Mouse (Mus musculus): ENCODE results near the gene Doxl2. TPM values are rescaled to one million over a fixed set of nuclear protein-coding genes. Genes with fewer than 3 reads are reported as not detected.
"Not testable (repeated sequence)": the region's sequence is repeated elsewhere in the genome, so short reads cannot be mapped to it uniquely, and the experiment has no call there.

The Doxl2 gene
- total and polyA plus RNA-seq, 2 experiments from 2014 or later, result not detected

DNA sequence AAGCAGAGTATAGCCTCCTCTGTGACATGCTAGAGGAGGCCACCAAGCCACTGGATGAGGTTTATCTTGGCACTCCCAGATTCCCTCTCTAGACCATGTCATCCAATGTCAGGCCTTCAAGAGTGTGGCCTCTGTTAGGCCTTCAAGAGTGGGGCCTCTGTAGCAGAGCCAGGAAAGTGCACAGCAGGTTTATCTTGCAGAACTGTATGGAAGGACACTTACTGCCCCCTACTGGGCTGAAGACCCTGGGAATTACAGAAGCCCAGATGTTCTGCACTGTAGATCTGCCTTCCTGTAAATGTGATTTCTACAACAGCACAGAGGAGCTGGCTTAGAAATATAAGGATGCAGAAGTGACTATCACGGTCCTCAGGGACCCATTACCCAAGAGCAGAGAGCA, 19.8 kb upstream of the Doxl2 start:
- DNase-seq (ENCODE audit: low spot score) (peak; percentile 65), ATAC-seq (no peak)
- no peak overlapping the region for H3K4me2 ChIP-seq (ENCODE audit: low read depth, low read length)
- no peak overlapping the region for H3K27ac ChIP-seq
- no peaks in the 10 kb centered on the region for H3K36me3 ChIP-seq (ENCODE audit: insufficient read depth, low read length)
- H3K27me3 ChIP-seq (ENCODE audit: insufficient read depth, low read length), result no peaks in the 10 kb centered on the region
- WGBS, result 67% methylated on average over 1 of the region's 1 CpGs
- H3K9me3 ChIP-seq (ENCODE audit: low read length), result no peaks in the 10 kb centered on the region
- no peak overlapping the region for H3K9ac ChIP-seq (replicated peaks; ENCODE audit: low read length)
- H3K4me1 ChIP-seq (ENCODE audit: insufficient read depth, low read length), result no peaks in the 10 kb centered on the region
- H3K4me3 ChIP-seq (ENCODE audit: low read length), result no peak overlapping the region
- TF ChIP-seq CTCF (IDR thresholded peaks at IDR 0.05; ENCODE audit: low read depth), result peak; percentile 65

DNA sequence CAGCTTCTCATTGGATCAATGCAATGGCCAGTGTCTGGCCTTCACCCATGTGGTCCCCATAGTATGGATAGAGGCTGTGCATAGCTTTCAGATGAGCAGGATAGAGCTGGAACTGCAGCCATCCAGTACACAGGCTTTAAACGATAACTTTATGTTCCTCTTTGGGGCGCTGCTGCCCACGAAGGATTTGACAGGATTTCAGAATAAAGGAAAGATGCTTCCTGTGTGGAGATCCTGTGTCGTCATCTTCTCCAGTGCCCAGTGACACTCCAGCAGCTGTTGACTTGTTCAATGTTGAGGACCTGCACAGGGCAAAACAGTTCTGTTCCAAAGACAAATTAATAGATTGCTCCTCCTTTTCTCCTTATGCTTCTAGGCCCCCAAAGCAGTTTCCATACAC, 18.0 kb upstream of the Doxl2 start:
- Histone ChIP-seq H3K4me1 (ENCODE audit: insufficient read depth, low read length) (no peaks in the 10 kb centered on the region), H3K4me3 (ENCODE audit: low read length) (no peak overlapping the region), H3K27me3 (ENCODE audit: insufficient read depth, low read length) (no peaks in the 10 kb centered on the region), H3K9me3 (ENCODE audit: low read length) (no peaks in the 10 kb centered on the region), H3K9ac (replicated peaks; ENCODE audit: low read length) (no peak overlapping the region), H3K4me2 (ENCODE audit: low read depth, low read length) (no peak overlapping the region), H3K27ac (no peak overlapping the region), H3K36me3 (ENCODE audit: insufficient read depth, low read length) (no peaks in the 10 kb centered on the region)
- ATAC-seq (no peak), DNase-seq (ENCODE audit: low spot score) (no peak)
- TF ChIP-seq CTCF (IDR thresholded peaks at IDR 0.05; ENCODE audit: low read depth), result no peak
- 87% methylated on average over 4 of the region's 4 CpGs for WGBS

DNA sequence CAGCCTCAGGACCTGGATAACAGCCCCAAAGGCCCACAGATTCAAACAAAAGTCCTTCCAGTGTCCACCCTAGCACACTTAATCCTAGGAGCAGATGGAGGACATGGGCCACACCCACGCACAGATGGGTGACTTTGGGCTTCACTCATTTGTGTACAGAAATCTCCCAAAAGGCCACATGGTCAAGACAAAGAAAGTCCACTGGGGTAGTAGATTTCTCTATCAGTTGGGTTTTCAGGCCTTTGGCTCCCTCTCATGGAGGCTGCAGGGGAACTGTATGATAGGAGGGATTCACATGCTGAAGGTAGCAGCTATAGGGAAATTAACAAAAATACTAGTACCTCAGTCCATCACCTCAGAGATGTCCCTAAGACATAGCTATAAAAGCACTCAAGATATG, 16.7 kb upstream of the Doxl2 start:
- Histone ChIP-seq H3K36me3 (ENCODE audit: insufficient read depth, low read length) (no peaks in the 10 kb centered on the region), H3K9ac (replicated peaks; ENCODE audit: low read length) (no peak overlapping the region), H3K4me1 (ENCODE audit: insufficient read depth, low read length) (no peaks in the 10 kb centered on the region), H3K27me3 (ENCODE audit: insufficient read depth, low read length) (no peaks in the 10 kb centered on the region), H3K27ac (no peak overlapping the region), H3K4me2 (ENCODE audit: low read depth, low read length) (no peak overlapping the region), H3K9me3 (ENCODE audit: low read length) (no peaks in the 10 kb centered on the region), H3K4me3 (ENCODE audit: low read length) (no peak overlapping the region)
- DNase-seq (ENCODE audit: low spot score) (peak; percentile 83), ATAC-seq (peak; percentile 80)
- 54% methylated on average over 1 of the region's 1 CpGs for WGBS
- TF ChIP-seq CTCF (IDR thresholded peaks at IDR 0.05; ENCODE audit: low read depth), result peak; percentile 80

DNA sequence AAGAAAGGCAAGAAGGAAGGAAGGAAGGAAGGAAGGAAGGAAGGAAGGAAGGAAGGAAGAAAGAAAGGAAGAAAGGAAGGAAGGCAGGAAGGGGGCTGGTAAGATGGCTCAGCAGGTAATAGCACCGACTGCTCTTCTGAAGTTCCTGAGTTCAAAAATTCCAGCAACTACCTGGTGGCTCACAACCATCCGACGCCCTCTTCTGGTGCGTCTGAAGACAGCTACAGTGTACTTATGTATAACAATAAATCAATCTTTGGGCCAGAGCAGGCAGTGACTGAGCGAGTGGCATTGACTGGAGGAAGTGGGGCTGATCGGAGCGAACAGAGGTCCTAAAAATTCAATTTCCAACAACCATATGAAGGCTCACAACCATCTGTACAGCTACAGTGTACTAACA, 15.6 kb upstream of the Doxl2 start:
- H3K9me3 ChIP-seq (ENCODE audit: low read length); H3K36me3 ChIP-seq (ENCODE audit: insufficient read depth, low read length); H3K4me3 ChIP-seq (ENCODE audit: low read length); H3K27me3 ChIP-seq (ENCODE audit: insufficient read depth, low read length); H3K4me2 ChIP-seq (ENCODE audit: low read depth, low read length); H3K4me1 ChIP-seq (ENCODE audit: insufficient read depth, low read length); H3K27ac ChIP-seq; ATAC-seq; H3K9ac ChIP-seq (replicated peaks; ENCODE audit: low read length): not testable (repeated sequence)
- DNase-seq (ENCODE audit: low spot score), result peak; percentile 39
- peak; percentile 49 for TF ChIP-seq CTCF (IDR thresholded peaks at IDR 0.05; ENCODE audit: low read depth)
- WGBS, result 33% methylated on average over 7 of the region's 7 CpGs

DNA sequence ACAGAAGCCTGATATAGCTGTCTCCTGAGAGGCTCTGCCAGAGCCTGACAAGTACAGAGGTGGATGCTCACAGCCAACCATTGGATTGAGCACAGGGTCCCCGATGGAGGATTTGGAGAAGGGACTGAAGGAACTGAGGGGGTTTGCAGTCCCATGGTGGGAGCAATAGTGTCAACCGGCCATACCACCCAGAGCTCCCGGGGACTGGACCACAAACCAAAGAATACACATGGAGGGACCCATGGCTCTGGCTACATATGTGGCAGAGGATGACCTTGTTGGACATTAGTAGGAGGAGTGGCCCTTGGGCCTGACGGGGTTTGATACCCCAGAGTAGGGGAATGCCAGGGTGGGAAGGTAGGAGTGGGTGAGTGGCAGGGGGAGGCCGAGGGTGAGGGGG, 8.1 kb upstream of the Doxl2 start:
- not testable (repeated sequence) for H3K36me3 ChIP-seq (ENCODE audit: insufficient read depth, low read length); ATAC-seq; DNase-seq (ENCODE audit: low spot score); H3K9me3 ChIP-seq (ENCODE audit: low read length); H3K4me2 ChIP-seq (ENCODE audit: low read depth, low read length); H3K4me3 ChIP-seq (ENCODE audit: low read length); H3K27me3 ChIP-seq (ENCODE audit: insufficient read depth, low read length); H3K27ac ChIP-seq; H3K4me1 ChIP-seq (ENCODE audit: insufficient read depth, low read length); H3K9ac ChIP-seq (replicated peaks; ENCODE audit: low read length)
- 84% methylated on average over 5 of the region's 5 CpGs for WGBS

DNA sequence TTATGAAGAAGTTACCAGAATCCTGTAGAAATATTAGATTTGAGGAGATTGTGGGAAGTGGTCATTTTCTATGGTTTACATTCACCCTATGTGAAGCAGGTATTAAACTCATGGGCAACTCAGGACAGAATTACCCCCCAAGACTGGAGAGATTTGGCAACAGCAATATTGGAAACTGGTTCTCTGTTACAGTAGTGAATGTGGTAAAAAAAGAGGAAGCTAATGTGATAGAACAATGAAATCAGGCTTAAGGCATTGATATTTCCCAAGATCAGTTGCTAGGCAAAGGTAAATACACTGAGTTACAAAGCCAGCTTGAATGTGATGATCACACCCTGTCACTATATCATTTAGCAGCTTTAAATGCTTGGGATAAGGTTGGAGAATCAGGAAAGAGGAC, 6.9 kb upstream of the Doxl2 start:
- Histone ChIP-seq H3K9ac (replicated peaks; ENCODE audit: low read length) (no peak overlapping the region), H3K4me2 (ENCODE audit: low read depth, low read length) (no peak overlapping the region), H3K4me3 (ENCODE audit: low read length) (no peak overlapping the region), H3K36me3 (ENCODE audit: insufficient read depth, low read length) (no peaks in the 10 kb centered on the region), H3K9me3 (ENCODE audit: low read length) (no peaks in the 10 kb centered on the region), H3K4me1 (ENCODE audit: insufficient read depth, low read length) (no peaks in the 10 kb centered on the region), H3K27ac (no peak overlapping the region), H3K27me3 (ENCODE audit: insufficient read depth, low read length) (no peaks in the 10 kb centered on the region)
- TF ChIP-seq CTCF (IDR thresholded peaks at IDR 0.05; ENCODE audit: low read depth), result no peak
- DNase-seq (ENCODE audit: low spot score) (no peak), ATAC-seq (no peak)

DNA sequence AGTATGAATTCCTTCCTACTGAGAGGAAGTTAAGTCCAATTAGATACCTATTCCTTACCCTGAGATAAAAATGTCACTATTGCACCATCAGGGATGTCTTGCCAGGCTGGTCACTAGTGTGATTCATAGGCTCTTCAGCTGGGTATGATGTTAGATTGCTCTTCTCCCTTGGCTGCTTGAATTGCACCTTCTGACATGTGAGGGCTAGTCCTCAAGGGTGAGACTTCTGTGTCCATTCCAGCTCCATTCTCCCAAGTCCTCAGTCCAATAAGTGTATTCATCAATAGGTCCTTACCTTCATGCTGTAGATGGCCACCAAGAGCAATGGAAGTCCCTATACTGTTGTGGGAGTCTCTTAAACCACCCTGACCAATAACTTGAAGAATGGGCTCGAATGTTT, 4.9 kb downstream of the Doxl2 start:
- Histone ChIP-seq H3K4me2 (ENCODE audit: low read depth, low read length) (no peak overlapping the region), H3K9me3 (ENCODE audit: low read length) (no peaks in the 10 kb centered on the region), H3K4me3 (ENCODE audit: low read length) (no peak overlapping the region), H3K27me3 (ENCODE audit: insufficient read depth, low read length) (no peaks in the 10 kb centered on the region), H3K27ac (no peak overlapping the region), H3K9ac (replicated peaks; ENCODE audit: low read length) (no peak overlapping the region), H3K4me1 (ENCODE audit: insufficient read depth, low read length) (no peaks in the 10 kb centered on the region), H3K36me3 (ENCODE audit: insufficient read depth, low read length) (no peaks in the 10 kb centered on the region)
- WGBS, result 54% methylated on average over 1 of the region's 1 CpGs
- DNase-seq (ENCODE audit: low spot score) (no peak), ATAC-seq (no peak)
- no peak for TF ChIP-seq CTCF (IDR thresholded peaks at IDR 0.05; ENCODE audit: low read depth)

All from hindbrain, postnatal 0 days (tissue).